Mouse (Mus musculus): Measurements from ENCODE around the gene 4930432K21Rik.

4930432K21Rik gene

DNA sequence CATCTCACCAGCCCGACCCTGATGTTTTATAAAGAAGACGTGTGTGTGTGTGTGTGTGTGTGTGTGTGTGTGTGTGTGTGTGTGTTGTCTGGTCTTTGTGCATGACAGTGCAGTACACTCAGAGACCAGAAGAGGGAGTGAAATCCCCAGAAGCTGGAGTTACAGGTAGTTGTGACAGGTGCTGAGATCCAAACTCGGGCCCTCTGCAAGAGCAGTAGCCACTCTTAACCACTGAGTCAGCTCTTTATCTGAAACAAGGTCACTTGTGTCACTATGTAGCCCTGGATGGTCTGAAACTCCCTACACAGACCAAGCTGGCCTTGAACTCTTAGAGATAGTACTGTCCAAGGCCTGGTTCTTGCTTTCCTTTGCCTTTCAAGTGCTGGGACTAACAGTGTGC, 58.8 kb downstream of the 4930432K21Rik start:
- no peak for DNase-seq (ENCODE audit: extremely low spot score, low spot score)

DNA sequence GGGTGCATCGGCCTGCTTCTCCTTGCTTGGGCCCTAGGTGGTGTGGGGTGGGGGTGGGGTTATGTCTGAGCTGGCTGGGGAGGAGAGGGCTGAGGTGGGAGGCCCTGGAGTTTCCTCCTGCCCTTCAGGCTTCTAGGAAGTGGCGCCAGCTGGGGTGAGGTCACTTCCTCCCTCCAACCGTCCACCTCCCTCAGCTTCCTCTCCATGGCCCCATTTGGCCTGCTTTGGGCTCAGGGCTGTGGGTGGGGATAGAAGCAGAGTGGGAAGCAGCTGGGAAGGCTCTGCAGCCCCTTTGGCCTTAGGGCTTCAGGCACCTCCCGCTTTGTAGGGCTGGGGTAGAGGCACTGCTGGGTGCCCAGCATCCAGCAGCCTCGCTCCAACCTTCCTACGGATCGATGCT, 60.0 kb downstream of the 4930432K21Rik start:
- DNase-seq (ENCODE audit: extremely low spot score, low spot score) = no peak

DNA sequence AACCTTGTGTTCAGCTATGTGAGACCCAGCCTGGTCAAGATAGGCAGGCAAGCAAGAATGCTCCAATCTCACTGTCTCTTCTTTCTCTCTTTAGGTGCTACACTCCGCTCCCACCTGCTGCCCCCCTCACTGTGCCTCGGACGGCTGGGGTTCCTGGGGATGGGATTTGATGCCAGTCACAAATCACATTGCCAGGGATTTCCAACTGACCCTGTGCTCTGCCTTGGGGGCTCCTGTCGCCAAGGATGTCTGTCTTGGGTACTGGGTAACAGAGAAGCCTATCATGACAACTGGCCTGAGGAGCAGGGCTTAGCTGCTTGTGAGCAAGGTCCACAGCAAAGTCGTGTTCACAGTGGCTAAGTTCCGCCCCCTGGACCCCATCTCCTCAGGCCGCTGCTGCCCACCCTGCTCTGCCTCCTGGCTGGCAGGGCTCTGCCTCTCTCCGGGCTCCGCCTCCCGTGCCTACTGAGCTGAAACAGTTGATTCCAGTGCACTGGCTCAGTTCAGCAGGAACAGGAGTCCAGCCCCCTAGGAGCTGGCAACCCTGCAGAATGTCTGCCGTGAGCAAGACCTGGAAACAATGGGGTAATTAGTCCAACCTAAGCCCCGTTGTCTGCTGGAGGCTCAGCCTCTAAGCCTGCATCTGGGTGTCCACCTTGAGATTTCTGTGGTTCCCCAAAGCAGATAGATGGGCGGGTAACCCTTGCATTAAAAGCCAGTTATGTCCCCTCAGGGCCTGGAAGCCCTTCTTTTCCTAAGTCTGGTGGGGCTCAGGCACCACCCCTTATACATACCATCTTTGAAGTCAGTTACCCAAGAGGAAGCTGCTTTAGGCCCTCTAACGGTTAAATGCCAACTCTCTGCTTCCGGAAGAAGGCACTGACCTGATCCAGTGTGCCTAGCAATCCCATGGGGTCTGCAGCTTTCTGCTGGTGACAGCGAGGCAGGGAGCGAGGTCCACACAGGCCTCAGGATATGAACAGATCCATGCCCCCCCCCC, 60.9 kb downstream of the 4930432K21Rik start:
- no peak for DNase-seq (ENCODE audit: extremely low spot score, low spot score)

DNA sequence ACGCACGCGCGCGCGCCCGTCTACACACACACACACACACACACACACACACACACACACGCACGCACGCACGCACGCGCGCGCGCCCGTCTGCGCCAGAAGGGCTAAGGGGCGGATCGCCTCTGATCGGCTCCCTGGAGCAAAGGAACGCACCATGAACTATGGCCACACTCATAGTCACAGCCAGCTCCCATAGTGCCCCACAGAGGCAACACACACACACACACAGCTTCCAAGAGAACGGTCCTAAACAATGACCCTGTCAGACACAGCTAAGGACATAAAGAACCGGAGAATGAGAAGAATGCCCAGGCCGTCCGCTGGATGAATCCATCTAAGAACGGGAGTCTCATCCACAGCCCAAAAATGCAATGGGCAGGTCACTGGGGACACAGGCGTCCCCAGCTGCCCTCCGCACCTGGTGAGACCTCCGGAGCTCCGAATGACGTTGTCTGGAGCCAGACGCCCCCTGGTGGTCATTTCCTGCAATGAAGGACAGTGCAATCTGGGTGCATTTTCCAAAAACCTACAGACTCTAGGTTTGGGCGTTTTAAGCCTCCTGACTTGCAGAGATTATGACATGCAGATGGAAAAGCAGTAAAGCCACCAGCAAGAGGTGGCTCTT, 62.5 kb downstream of the 4930432K21Rik start:
- DNase-seq (ENCODE audit: extremely low spot score, low spot score) = peak; percentile 84

DNA sequence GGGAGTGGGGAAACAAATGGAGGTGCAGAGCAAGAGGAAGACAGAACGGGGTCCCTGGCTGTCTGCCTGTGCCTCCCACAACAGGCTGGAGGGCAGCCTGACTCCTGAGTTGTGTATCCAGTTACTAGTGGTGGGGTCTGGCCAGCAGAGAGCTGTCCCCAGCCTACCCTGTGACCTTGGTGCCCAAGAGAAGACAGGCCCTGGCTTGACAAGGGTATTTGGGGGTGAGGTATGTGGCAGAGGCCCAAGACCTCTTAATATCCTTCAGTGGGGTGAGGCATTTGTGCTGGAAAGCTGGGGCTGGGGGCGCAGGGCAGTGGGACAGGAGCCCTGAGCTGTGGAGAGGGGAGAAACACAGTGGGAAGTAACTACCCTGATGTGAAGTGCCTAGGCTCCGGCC, 63.4 kb downstream of the 4930432K21Rik start:
- DNase-seq (ENCODE audit: extremely low spot score, low spot score) = no peak

DNA sequence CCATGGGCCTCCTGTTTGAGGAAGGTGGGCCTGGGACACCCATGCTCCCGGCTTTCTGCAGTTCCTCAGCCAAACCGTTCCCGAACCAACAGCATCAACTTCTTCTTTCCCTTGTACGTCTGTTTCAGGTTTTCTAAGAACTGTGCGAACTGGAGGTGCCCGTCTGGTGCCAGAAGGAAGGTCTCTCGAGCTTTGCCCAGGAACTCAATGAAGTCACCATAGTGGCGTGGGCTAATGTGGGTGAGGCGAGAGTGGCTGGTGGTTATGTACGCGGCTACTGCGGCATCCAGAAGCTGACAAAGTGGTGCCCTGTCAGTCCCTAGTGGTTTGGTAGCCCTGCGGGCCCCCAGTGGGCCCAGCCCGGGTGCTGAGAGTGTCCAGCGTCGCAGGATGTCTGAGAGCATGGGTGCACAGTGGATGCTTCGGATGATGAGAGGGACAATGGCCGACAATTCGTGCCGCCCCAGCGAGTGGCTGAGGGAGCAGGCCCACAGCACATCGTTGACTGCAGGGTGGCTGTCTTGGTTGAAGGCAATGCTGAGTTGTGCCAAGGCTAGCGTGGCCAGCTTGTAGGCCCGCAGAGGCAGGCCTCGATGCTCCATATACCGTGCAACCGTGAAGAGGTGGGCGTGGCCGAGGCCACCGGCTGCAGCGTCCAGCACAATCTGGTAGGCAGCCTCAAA, 64.2 kb downstream of the 4930432K21Rik start:
- DNase-seq (ENCODE audit: extremely low spot score, low spot score) = no peak

DNA sequence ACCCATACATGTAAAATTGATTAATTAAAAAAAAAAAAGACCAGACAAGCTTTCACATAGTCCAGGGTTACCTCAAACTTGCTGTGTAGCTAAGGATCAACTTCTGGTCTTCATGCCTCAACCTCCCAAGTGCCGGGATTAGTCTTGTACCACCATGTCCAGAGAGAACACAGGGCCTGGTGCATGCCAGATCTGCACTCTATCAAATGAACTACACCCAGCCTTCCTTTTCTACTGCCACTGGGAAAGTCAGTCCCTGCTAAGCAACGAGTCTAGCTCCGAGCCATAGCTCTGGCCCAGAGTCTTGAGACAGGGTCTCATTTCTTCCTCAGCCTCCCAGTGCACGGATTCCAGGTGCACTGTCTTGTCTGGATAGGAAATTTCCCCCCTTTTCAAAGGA, 65.5 kb downstream of the 4930432K21Rik start:
- DNase-seq (ENCODE audit: extremely low spot score, low spot score) = no peak

DNA sequence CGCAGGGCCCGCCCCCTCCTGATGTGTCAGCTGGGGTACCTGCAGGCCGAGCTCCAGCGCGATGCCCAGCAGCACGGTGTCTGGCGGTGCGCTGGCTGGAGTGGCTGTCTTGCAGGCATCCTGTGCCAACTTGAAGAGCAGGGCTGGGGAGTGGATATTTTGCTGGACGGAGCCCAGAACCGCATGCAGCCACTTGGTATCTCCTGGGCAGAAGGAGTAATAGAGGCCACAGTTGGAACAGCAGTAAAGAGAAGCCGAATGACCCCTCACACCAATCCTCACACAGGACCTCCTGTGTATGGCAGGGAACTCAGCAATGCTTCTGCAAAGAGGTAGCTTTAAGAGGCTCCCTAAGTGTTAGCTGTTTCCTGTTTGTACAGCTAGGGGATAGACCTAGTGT, 69.4 kb downstream of the 4930432K21Rik start:
- DNase-seq (ENCODE audit: extremely low spot score, low spot score) = no peak

DNA sequence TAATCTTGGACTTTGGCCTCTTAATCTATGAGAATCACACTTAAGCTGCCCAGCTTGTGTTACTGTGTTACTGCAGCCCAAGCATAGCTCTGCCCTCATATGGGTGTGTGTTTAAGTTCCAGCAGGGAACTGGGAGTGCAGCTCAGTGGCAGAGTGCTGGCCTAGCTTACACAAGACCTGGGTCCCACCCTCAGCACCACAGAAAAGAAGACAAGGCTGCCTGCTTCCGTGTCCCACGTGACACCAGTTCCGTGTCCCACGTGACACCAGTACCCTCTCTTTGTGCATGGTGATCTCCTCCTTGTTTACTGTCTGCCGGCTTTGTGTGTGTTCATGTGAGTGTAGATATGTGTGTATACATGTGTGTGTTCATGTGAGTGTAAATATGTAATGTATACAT, 70.3 kb downstream of the 4930432K21Rik start:
- no peak for DNase-seq (ENCODE audit: extremely low spot score, low spot score)

DNA sequence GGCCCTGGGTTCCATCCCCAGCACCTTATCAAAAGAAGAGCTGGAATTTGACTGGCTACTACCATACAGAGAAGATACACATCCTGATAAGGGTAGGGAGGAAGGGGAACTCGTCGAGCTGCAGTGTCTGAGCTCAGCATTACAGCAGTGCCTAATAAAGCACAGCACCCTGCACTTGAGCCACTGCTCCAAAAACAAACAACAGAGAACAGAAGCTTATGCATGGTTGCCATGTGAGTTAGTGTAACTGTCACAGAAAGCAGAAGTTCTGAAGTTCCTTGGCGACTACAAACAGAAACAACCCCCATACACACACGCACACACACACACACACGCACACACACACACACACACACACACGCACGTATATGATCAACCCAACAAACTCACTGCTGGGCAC, 72.3 kb downstream of the 4930432K21Rik start:
- DNase-seq (ENCODE audit: extremely low spot score, low spot score) = no peak
